Comparison of ENCODE assay signal across 10 mouse cellular contexts in genomic region chr4:120616199-120617025, GRCm38 (mm10). TPM values are rescaled to one million over a fixed set of nuclear protein-coding genes. Genes with fewer than 3 reads are reported as not detected.
DNase-seq lines count a peak whose midpoint lies in the region; ATAC-seq and TF ChIP-seq lines count a peak whose summit lies in the region.
"Had no signal": no experiment of that assay in that cellular context is flagged by ENCODE, and none has a peak within 500 bp of the region (broad histone marks: within the 10 kb centered on the region; RNA-seq: fewer than 3 reads in every experiment).

No protein-coding gene starts in this region.

- 75% methylated on average over 13 of the region's 13 CpGs for WGBS in kidney, adult 2 months
- WGBS in intestine, embryonic 15.5 days: 62% methylated on average over 13 of the region's 13 CpGs

- H3K4me2 ChIP-seq in intestine, embryonic 15.5 days (replicated peaks): no peak overlapping the region

- H3K9ac ChIP-seq in intestine, embryonic 15.5 days: no peak overlapping the region

- H3K4me3 ChIP-seq in kidney, adult 2 months (ENCODE audit: insufficient read depth, low read depth, low read length): no peak overlapping the region
- no peak overlapping the region for H3K4me3 ChIP-seq in intestine, embryonic 15.5 days (replicated peaks)

- no peak for TF ChIP-seq POLR2A in kidney, adult 2 months (IDR thresholded peaks at IDR 0.05; ENCODE audit: low read depth, low read length)

- no peaks in the 10 kb centered on the region for H3K36me3 ChIP-seq in kidney, adult 2 months (ENCODE audit: control insufficient read depth, insufficient read depth, low read length)
- no peaks in the 10 kb centered on the region for H3K36me3 ChIP-seq in intestine, embryonic 15.5 days

- H3K9me3 ChIP-seq in intestine, embryonic 15.5 days: no peaks in the 10 kb centered on the region

- H3K27ac ChIP-seq in kidney, adult 2 months (ENCODE audit: insufficient read depth, low read depth, low read length): no peak overlapping the region
- H3K27ac ChIP-seq in intestine, embryonic 15.5 days: peak overlapping the region; percentile 70

- DNase-seq in kidney, adult 2 months: peak; percentile 21
- DNase-seq in kidney, adult 18-20 months: no peak
- DNase-seq in urinary bladder, postnatal 14 days (ENCODE audit: low spot score): peak; percentile 36
- no peak for DNase-seq in urinary bladder, postnatal 36 days (ENCODE audit: low spot score in 2 of 2)
- DNase-seq in frontal cortex, postnatal 36 days (ENCODE audit: low spot score in 2 of 2): no peak
- DNase-seq in left cerebral cortex, adult 18-20 months (ENCODE audit: low spot score in 2 of 2): no peak
- DNase-seq in spleen, postnatal 10 days (ENCODE audit: low spot score in 2 of 2): no peak
- DNase-seq: gastrocnemius, postnatal 10 days had no signal

- H3K4me1 ChIP-seq in kidney, adult 2 months (ENCODE audit: control insufficient read depth, insufficient read depth, low read length): 0 out of 2 replicates have a peak, but pooled peaks cover 2% of the 10 kb centered on the region
- H3K4me1 ChIP-seq in intestine, embryonic 15.5 days (replicated peaks): peaks cover 6% of the 10 kb centered on the region; the same call in 1 of the 2 replicates

- ATAC-seq in intestine, embryonic 15.5 days: peak; percentile 80

- no peak for TF ChIP-seq CTCF in kidney, adult 2 months (conservative IDR thresholded peaks at IDR 0.05; ENCODE audit: insufficient read depth, insufficient read length, low read depth, low read length)

- no peaks in the 10 kb centered on the region for H3K27me3 ChIP-seq in kidney, adult 2 months (replicated peaks; ENCODE audit: control insufficient read depth, insufficient read depth, low read length)
- H3K27me3 ChIP-seq in intestine, embryonic 15.5 days (replicated peaks): no peaks in the 10 kb centered on the region

RNA-seq across cellular contexts. Expression of gene Gm8439, which starts 27.9 kb away (rescaled TPM):
- polyA plus RNA-seq in kidney, adult 2 months (2012; rRNA removed): not detected in 2 replicates
- polyA plus RNA-seq in intestine, embryonic 15.5 days (2015; fragmentation: Nextera tagmentation; extraction: Ambion mirVana): not detected in 2 replicates
- not detected for total RNA-seq in left cerebral cortex, adult 18-20 months (2021)
- total RNA-seq: gastrocnemius, postnatal 10 days; liver, adult 2 months had no signal
- polyA plus RNA-seq: liver, adult 2 months had no signal

RNA-seq across cellular contexts. Expression of gene Ctps, which starts 46.3 kb away (rescaled TPM):
- 6.8 and 8.3 TPM in 2 replicates for polyA plus RNA-seq in kidney, adult 2 months (2012; rRNA removed)
- polyA plus RNA-seq in intestine, embryonic 15.5 days (2015; fragmentation: Nextera tagmentation; extraction: Ambion mirVana): 68.1 and 72.6 TPM in 2 replicates
- 10 to 100 TPM; 39.8 to 43.2 TPM for total RNA-seq in left cerebral cortex, adult 18-20 months (2021)

RNA-seq across cellular contexts. Expression of gene Cited4, which starts 50.0 kb away (rescaled TPM):
- polyA plus RNA-seq in kidney, adult 2 months (2012; rRNA removed): 4.2 and 5.9 TPM in 2 replicates
- 2.4 and 2.8 TPM in 2 replicates for polyA plus RNA-seq in intestine, embryonic 15.5 days (2015; fragmentation: Nextera tagmentation; extraction: Ambion mirVana)
- 10 to 100 TPM; 13.1 to 16.5 TPM for total RNA-seq in left cerebral cortex, adult 18-20 months (2021)

Comparison
In these comparisons a context has a peak if more than half of its experiments do, and no peak if none do; other contexts are left out.
1. DNase-seq: peak in kidney, adult 2 months (single experiment) and urinary bladder, postnatal 14 days (single experiment); none in kidney, adult 18-20 months (single experiment), urinary bladder, postnatal 36 days (0 of 2), frontal cortex, postnatal 36 days (0 of 2), left cerebral cortex, adult 18-20 months (0 of 2) and spleen, postnatal 10 days (0 of 2).